Mouse (Mus musculus): ENCODE data around the gene Trim28. TPM values are rescaled to one million over a fixed set of nuclear protein-coding genes. Genes with fewer than 3 reads are reported as not detected.

Trim28 gene
- polyA plus RNA-seq, 1 experiment = 266 TPM

GRCm38 (mm10) chr7:12986906-12987305, 12.0 kb upstream of the Trim28 start:
- WGBS = 85% methylated on average over 8 of the region's 8 CpGs

GRCm38 (mm10) chr7:12987409-12988189, 11.3 kb upstream of the Trim28 start:
- 79% methylated on average over 8 of the region's 8 CpGs for WGBS
- TF ChIP-seq POLR2A (IDR thresholded peaks at IDR 0.05; ENCODE audit: borderline replicate concordance, insufficient read depth, low read length) = no peak
- Histone ChIP-seq H3K4me3 (replicated peaks; ENCODE audit: insufficient read depth, low read depth, low read length) (no peak overlapping the region), H3K27ac (ENCODE audit: insufficient read depth, low read length) (no peak overlapping the region), H3K4me1 (ENCODE audit: control insufficient read depth, insufficient read depth, low read length) (no peaks in the 10 kb centered on the region), H3K27me3 (ENCODE audit: control insufficient read depth, insufficient read depth, low read length) (no peaks in the 10 kb centered on the region)
- no peak for DNase-seq

More at GRCm38 (mm10) chr7:12986906-12987305, 12.0 kb upstream of the Trim28 start:
- no peak for DNase-seq
- Histone ChIP-seq H3K4me1 (ENCODE audit: control insufficient read depth, insufficient read depth, low read length) (no peaks in the 10 kb centered on the region), H3K4me3 (replicated peaks; ENCODE audit: insufficient read depth, low read depth, low read length) (no peak overlapping the region), H3K27ac (ENCODE audit: insufficient read depth, low read length) (no peak overlapping the region), H3K27me3 (ENCODE audit: control insufficient read depth, insufficient read depth, low read length) (no peaks in the 10 kb centered on the region)
- TF ChIP-seq POLR2A (IDR thresholded peaks at IDR 0.05; ENCODE audit: borderline replicate concordance, insufficient read depth, low read length) (no peak), CTCF (IDR thresholded peaks at IDR 0.05; ENCODE audit: borderline replicate concordance, insufficient read depth, low read depth, low read length) (no peak)

- TF ChIP-seq CTCF (IDR thresholded peaks at IDR 0.05; ENCODE audit: borderline replicate concordance, insufficient read depth, low read depth, low read length) (no peak), POLR2A (IDR thresholded peaks at IDR 0.05; ENCODE audit: borderline replicate concordance, insufficient read depth, low read length) (no peak)
These were observed 6.7 kb upstream of the Trim28 start for GRCm38 (mm10) chr7:12992222-12992621.

GRCm38 (mm10) chr7:12993148-12993547, 5.8 kb upstream of the Trim28 start:
- H3K27me3 ChIP-seq (ENCODE audit: control insufficient read depth, insufficient read depth, low read length) = no peaks in the 10 kb centered on the region
- no peaks in the 10 kb centered on the region for H3K4me1 ChIP-seq (ENCODE audit: control insufficient read depth, insufficient read depth, low read length)
- no peak for TF ChIP-seq POLR2A (IDR thresholded peaks at IDR 0.05; ENCODE audit: borderline replicate concordance, insufficient read depth, low read length)
- TF ChIP-seq CTCF (IDR thresholded peaks at IDR 0.05; ENCODE audit: borderline replicate concordance, insufficient read depth, low read depth, low read length) = no peak
- no peak overlapping the region for H3K27ac ChIP-seq (ENCODE audit: insufficient read depth, low read length)
- no peak for DNase-seq
- H3K4me3 ChIP-seq (replicated peaks; ENCODE audit: insufficient read depth, low read depth, low read length) = no peak overlapping the region
- WGBS = 90% methylated on average over 10 of the region's 10 CpGs

More at GRCm38 (mm10) chr7:12992222-12992621, 6.7 kb upstream of the Trim28 start:
- no peak for DNase-seq
- Histone ChIP-seq H3K4me1 (ENCODE audit: control insufficient read depth, insufficient read depth, low read length) (no peaks in the 10 kb centered on the region), H3K4me3 (replicated peaks; ENCODE audit: insufficient read depth, low read depth, low read length) (no peak overlapping the region), H3K27me3 (ENCODE audit: control insufficient read depth, insufficient read depth, low read length) (no peaks in the 10 kb centered on the region), H3K27ac (ENCODE audit: insufficient read depth, low read length) (no peak overlapping the region)
- WGBS = 6% methylated on average over 3 of the region's 3 CpGs

GRCm38 (mm10) chr7:12995862-12996261, 3.1 kb upstream of the Trim28 start:
- H3K27ac ChIP-seq (ENCODE audit: insufficient read depth, low read length) = no peak overlapping the region
- no peaks in the 10 kb centered on the region for H3K4me1 ChIP-seq (ENCODE audit: control insufficient read depth, insufficient read depth, low read length)
- no peaks in the 10 kb centered on the region for H3K27me3 ChIP-seq (ENCODE audit: control insufficient read depth, insufficient read depth, low read length)
- DNase-seq = no peak
- no peak overlapping the region for H3K4me3 ChIP-seq (replicated peaks; ENCODE audit: insufficient read depth, low read depth, low read length)
- no peak for TF ChIP-seq POLR2A (IDR thresholded peaks at IDR 0.05; ENCODE audit: borderline replicate concordance, insufficient read depth, low read length)
- no peak for TF ChIP-seq CTCF (IDR thresholded peaks at IDR 0.05; ENCODE audit: borderline replicate concordance, insufficient read depth, low read depth, low read length)

- Histone ChIP-seq H3K27ac (ENCODE audit: insufficient read depth, low read length) (no peak overlapping the region), H3K4me1 (ENCODE audit: control insufficient read depth, insufficient read depth, low read length) (no peaks in the 10 kb centered on the region), H3K4me3 (replicated peaks; ENCODE audit: insufficient read depth, low read depth, low read length) (no peak overlapping the region), H3K27me3 (ENCODE audit: control insufficient read depth, insufficient read depth, low read length) (no peaks in the 10 kb centered on the region)
- 67% methylated on average over 5 of the region's 5 CpGs for WGBS
- TF ChIP-seq POLR2A (IDR thresholded peaks at IDR 0.05; ENCODE audit: borderline replicate concordance, insufficient read depth, low read length) = no peak
- TF ChIP-seq CTCF (IDR thresholded peaks at IDR 0.05; ENCODE audit: borderline replicate concordance, insufficient read depth, low read depth, low read length) = no peak
- no peak for DNase-seq
These were observed 1.7 kb upstream of the Trim28 start for GRCm38 (mm10) chr7:12997230-12997629.

GRCm38 (mm10) chr7:12998053-12998452, 861 bp upstream of the Trim28 start, which contains the start of gene Slc27a5:
Gene Slc27a5 (minus strand): TSS chr7:12998192.
- no peak for DNase-seq
- no peaks in the 10 kb centered on the region for H3K4me1 ChIP-seq (ENCODE audit: control insufficient read depth, insufficient read depth, low read length)
- no peak within 1 kb of the TSS for H3K4me3 ChIP-seq (replicated peaks; ENCODE audit: insufficient read depth, low read depth, low read length)
- TF ChIP-seq CTCF (IDR thresholded peaks at IDR 0.05; ENCODE audit: borderline replicate concordance, insufficient read depth, low read depth, low read length) (no peak), POLR2A (IDR thresholded peaks at IDR 0.05; ENCODE audit: borderline replicate concordance, insufficient read depth, low read length) (no peak)
- H3K27me3 ChIP-seq (ENCODE audit: control insufficient read depth, insufficient read depth, low read length) = no peaks in the 10 kb centered on the region
- no peak within 1 kb of the TSS for H3K27ac ChIP-seq (ENCODE audit: insufficient read depth, low read length)
- 71% methylated on average over 5 of the region's 5 CpGs for WGBS

GRCm38 (mm10) chr7:13001584-13001983, 2.7 kb downstream of the Trim28 start:
- Histone ChIP-seq H3K27me3 (ENCODE audit: control insufficient read depth, insufficient read depth, low read length) (no peaks in the 10 kb centered on the region), H3K4me1 (ENCODE audit: control insufficient read depth, insufficient read depth, low read length) (peaks cover 10% of the 10 kb centered on the region), H3K4me3 (replicated peaks; ENCODE audit: insufficient read depth, low read depth, low read length) (no peak overlapping the region), H3K27ac (ENCODE audit: insufficient read depth, low read length) (no peak overlapping the region)
- WGBS = 83% methylated on average over 1 of the region's 1 CpGs
- TF ChIP-seq CTCF (IDR thresholded peaks at IDR 0.05; ENCODE audit: borderline replicate concordance, insufficient read depth, low read depth, low read length) (no peak), POLR2A (IDR thresholded peaks at IDR 0.05; ENCODE audit: borderline replicate concordance, insufficient read depth, low read length) (no peak)
- DNase-seq = no peak
